Mouse (Mus musculus) embryo, embryonic 11 days (tissue): ENCODE measurements at regions not wholly inside any gene's neighbourhood (a gene's known extent, or its start where the extent isn't known, plus 50 kb on each side); places are given as distances from the start of the nearest gene placed in this dataset.

Experiments
- DNase-seq: peaks from one replicate; pipeline ENCODE4 v3.0.0-alpha.2; 2015

DNA sequence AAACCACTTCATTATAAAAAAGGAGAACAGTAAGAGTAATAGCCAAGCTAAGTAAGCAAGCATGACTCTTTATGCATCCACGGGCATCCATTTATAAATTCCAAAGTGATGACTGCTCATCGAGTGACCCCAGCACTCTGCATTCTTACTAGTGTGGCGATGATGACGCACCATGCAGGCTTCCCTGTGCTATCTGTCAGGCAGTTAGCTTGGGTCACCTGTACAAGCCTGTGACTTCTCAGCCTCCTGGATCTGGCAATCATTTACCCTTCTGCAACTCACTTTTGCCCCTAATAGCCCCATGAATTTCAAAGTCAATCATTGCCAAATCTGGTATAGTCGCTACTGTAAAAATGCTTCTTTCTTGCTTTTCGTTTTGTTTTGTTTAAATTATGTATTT lies 237.3 kb downstream of the Klf5 start:
- no peak for DNase-seq

DNA sequence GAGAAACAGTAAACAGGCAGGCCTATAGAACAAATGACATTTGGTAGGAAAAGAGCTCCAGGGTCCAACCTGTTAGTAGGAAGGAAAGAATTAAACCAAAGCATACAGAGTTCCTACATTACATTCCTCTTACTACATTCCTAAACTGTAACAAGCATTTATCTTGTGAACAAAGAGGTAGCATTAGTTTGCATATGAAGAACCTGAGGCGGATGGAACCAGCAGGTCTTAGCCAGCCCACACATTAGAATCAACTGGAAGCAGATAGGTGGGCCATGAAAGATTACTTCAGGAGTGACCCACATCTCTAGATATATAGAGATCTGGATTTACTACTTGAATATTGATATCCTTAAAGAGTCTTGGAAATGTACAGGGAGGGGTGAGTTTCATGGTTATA lies 238.8 kb downstream of the Klf5 start:
- no peak for DNase-seq

DNA sequence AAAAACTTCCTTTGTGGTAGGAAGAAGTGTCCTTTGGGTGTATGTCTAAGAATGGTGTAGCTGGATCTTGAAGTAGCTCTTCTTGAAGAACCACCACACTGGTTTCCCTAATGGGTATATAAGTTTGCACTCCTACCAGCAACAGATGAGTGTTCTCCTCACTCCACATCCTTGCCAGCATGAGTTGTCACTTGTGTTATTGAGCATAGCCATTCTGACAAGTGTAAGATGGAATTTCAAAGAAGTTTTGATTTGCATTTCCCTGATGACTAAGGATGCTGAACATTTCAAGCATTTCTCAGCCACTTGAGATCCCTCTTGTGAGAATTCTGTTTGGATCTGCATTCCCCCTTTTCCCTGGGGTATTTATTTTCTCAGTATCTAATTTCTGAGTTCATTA lies 243.2 kb downstream of the Klf5 start:
- DNase-seq = no peak

DNA sequence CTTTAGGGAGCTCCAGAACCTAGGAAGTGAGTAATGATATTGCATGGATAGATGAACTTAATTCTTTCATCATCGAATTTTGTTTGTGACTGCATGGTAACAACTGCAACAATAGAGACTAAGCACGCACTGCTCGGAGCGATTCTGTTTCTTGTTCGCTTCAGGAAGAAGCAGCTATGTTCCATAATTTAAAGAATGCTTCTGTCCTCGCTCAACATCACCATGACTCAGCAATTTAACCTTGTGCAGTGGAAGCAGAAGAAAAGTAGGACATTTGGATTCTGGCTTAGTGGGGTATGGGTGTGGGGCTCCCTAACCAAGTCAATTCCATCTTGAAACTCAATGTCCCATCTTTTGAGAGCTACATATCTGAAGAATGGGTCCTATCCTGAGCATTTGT lies 249.4 kb downstream of the Klf5 start:
- no peak for DNase-seq

DNA sequence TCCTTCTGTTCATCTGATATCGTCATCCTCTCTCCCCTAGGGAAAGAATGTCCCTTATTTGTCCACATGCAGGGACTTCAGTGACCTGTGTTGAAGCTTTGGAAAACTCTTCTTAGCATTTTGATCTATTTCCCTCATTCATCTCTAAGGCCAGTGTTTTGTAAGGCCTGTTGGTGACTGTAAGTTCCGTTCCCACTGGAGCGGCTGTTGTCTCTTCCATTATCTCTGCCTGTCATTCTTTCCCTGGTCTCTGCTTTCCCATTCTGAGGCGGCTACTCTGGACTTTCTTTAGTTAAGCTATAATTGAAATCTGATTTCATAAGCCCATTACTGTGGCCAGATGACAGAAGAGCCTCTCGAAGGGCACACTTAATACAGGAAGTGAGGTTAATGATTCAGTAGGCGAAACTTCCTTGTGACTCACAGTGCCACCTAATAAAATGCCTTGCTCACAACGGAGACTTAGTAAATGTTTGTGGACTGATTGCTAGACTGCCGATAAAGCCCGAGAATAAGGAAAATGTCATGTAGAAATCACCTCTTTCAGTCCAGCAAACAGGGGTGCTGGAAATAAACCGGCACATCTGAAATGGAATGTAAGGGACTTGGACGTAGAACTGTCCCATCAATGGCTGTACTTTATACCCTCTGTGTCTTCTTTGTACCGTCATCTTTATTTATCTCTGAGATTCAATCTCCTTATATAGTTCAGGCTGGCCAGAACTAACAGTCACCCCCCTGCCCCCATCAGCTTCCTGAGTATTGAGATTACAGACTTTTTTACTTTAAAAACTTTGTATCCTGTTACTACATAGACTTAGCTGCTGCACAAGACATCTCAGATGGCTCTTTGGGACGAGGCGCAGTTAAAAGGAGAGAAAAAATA lies 250.1 kb downstream of the Klf5 start:
- DNase-seq = no peak

DNA sequence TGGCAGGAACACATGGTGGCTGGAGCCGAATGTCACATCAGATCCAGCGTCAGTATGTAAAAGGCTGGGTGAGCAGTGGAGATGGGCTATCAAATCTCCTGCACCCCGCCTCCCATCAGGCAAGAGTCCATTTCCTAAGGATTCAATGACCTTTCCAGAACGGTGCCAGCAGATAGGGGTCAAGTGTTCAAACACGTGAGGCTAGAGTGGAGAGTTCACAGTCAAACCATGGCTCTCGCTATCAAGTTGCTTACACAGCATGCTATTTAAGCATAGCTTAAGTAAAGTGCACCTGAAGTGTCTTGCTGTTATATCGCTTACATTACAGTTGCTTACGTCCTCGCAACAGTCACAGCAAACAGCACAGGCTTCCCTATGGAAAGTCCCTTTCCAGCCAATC lies 265.5 kb downstream of the Klf5 start:
- DNase-seq = no peak

DNA sequence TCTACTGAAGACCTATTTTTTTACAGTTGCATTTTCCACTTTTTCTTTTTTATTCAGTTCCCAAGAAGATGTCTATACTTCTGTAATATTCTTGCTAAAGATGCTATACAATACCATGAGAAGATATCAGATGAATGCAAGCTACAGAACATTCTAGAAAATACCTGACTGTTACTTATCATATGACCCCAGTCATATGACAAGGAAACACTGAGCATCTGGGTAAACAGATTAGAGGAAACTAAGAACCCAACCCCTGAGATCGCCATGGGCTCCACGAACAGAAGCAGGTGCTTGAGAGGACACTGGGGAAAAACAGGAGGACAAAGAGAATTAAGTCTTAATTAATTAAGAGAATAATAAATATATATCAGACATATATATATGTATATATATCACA lies 275.7 kb downstream of the Klf5 start:
- no peak for DNase-seq

DNA sequence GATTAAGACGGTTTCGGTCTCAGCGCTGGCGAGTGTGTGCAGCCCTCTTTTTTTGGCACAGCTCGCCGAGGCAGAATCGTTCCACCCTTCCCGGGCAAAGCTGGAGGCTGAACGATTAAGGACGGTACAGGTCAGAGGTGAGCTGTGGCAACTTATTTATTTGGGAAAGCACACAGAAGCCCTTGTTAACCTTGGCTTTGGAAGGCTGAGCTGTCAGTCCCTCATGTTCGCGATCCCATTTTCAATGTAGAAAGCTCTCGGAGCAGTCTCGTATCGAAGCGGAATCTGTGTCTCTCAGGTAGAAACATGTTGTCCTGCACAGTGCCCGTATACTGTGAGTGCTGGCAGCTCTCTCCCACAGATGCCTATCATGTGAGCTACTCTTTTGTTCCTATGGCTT lies 280.2 kb downstream of the Klf5 start:
- DNase-seq = peak; percentile 9

DNA sequence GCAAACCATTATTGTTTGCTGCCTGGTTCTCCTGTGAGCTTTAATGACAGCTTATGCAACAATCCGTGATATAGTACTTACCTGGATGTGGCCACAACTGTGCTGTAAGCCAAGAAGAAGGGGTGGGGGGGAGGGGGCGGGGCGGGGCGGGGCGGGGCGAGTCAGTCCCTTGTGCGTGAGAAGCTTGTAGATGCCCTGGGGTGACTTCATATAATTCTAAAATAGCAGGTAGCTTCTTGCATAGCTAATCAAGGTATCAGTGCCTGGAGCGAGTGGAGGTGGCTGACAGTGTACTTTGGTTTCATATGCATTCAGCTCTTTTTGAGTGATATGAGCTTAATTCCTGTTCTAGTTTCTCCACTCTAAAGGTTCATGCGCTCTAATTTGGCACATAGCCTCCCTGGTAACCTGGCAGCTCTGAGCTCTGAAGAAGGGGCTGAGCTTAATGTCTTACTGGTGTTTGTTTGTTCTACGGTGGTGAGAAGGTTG lies 280.8 kb downstream of the Klf5 start:
- no peak for DNase-seq

DNA sequence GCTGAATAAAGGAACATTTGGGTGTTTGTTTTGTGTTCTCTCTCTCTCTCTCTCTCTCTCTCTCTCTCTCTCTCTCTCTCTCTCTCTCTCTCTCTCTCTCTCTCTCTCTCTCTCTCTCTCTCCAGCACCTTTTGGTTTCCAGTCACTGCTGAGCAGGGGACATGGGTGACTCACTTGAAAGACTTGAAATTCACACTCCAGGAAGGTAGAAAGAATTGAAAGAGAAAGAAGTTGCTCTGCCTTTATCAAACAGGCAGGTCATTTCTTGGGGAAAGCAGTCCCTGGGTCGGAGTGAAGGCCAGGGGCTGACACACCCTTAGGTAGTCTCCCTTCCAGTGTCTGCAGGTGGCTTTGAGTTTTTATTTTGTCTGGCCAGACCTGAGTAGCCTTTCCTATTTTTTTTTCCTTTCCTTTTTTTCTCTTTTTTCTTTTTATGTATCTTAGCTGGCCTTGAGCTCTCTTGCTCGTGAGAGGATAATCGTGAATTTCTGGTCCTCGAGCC lies 281.3 kb downstream of the Klf5 start:
- no peak for DNase-seq

DNA sequence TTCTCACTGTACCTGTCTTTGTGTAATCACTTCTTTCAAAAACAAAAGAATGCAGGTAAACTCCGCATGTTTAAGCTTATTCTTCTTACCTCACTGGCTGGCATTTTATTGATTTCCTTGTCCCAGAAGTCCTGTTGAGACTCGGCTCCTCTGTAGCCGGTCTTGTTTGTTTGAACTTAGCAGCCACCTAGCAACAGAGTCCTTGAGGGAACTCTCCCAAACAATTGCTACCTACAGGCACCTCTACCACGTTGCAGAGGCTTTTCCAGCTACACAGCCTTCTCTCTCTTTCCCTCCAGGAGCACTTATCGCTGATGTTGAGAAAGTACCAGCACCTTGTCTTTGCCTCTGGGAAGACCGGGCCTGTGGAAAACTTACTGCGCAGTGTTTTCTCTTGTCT lies 285.7 kb downstream of the Klf5 start:
- DNase-seq = no peak

DNA sequence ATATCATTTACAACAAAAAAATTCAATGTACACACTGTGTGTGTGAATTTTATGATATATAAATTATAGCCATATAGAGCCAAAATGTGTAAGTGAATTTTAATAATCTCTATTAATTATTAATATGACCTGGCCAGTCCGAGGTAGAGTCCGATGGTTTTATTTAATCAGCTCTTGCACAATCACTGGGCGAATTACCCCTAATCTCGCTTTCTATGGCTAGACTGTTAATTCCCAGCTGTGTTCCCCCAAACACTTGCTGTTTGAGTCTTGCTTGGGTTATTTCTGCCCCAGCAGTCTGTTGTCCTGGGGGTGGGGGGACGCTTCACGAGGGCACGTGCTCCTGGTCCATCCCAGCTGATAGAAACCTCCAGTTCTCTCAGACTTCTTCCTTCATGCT lies 287.5 kb downstream of the Klf5 start:
- no peak for DNase-seq

DNA sequence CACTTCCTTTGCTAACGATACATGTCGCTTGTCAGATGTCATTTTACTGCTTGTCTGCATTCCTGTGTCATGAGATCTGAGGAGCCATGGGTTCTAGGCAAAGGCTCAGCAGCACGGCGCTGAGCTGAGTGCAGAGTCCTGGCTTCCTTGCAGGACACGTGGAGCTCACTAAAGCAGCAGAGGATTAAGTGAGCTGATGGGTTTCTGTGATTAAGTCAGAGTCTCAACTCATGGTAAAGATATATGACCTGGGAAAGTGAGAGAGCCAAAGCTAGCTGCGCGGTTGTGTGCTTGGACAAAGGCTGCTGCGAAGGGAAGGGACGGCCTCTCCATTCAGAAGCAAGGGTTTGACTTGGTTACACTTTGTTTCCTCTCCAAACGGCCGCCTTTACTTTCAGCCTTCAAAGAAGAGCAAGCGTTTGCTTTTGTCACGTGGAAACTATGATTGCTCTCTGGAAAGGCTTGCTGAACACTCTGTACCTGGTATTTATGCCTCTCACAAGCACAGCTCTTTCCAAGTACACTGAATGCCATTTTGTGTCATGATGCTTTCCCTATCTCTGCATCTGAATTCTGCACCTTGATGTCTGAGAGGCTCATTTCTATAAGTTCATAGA lies 292.5 kb downstream of the Klf5 start:
- peak; percentile 18 for DNase-seq

DNA sequence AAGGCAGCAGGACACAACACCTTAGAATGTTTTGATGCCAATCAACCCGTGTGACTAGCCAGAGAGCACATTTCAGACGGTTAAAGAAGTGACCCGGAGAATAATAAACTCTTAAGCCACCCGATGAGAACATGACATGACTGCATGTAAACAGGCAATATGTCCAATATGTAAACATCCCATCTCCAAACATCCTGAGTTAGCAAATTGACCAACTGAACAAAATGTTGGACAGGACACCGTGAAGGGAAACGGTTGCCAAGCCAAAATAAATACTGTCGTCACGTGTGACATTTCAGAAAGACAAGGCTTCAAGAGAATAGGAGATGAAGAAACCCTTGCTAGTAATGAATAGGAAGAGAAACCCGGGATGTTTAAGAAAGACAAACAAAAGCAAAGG lies 294.4 kb downstream of the Klf5 start:
- DNase-seq = no peak

DNA sequence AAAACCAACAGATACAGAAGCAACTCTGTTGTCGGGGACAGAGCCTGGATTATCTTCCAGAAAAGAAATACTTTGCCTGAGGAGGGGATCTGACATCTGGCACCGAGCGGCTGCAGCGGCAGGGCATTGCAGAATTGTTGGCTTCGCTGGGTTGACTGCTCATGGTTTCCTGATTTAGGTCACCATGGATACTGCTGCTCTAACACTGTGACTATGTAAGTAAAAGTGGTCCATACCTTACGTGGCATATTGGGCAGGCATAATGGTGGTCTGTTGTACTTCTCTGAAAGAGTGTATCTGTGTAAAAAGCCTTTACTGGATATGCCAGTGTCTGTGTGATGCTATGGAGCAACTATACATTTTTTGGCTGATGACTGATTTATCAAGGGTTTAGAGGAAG lies 295.4 kb downstream of the Klf5 start:
- no peak for DNase-seq

DNA sequence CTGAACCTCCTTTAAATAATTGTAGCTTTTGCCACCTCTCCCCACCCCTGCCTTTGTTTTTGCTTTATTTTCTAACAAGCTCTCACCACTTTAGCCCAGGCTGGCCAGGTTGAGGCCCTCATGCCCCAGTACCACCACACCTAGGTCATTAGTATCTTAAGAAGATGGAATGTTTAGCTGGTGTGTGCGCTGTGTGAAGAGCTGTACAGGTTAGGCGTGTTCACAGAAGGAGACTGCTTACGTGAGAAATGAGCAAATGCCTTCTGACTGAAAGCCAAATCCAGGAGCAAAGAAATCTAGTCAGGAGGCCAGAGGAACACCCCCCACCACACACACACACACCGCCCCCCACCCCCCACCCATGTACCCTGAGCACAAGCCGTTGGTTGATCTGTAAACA lies 303.4 kb downstream of the Klf5 start:
- DNase-seq = no peak

DNA sequence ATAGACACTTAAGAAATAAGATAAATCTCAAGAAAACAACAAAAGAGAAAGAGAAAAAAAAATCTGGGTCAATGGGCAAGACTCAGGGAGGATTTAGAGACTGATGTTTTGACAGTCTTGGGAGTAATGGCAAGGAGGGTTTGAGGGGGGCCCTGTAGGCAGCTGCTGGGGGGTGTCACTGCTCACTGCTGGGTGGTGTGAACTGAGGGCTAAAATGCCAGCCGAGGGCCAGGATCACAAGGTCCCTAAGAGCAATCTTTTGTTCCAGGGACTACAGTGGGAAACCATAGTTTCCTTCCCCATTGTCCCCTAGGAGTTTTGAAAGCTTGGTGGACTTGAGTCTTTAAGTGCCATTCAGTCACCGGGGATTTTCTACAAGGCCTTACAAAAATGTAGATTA lies 304.8 kb downstream of the Klf5 start:
- no peak for DNase-seq

DNA sequence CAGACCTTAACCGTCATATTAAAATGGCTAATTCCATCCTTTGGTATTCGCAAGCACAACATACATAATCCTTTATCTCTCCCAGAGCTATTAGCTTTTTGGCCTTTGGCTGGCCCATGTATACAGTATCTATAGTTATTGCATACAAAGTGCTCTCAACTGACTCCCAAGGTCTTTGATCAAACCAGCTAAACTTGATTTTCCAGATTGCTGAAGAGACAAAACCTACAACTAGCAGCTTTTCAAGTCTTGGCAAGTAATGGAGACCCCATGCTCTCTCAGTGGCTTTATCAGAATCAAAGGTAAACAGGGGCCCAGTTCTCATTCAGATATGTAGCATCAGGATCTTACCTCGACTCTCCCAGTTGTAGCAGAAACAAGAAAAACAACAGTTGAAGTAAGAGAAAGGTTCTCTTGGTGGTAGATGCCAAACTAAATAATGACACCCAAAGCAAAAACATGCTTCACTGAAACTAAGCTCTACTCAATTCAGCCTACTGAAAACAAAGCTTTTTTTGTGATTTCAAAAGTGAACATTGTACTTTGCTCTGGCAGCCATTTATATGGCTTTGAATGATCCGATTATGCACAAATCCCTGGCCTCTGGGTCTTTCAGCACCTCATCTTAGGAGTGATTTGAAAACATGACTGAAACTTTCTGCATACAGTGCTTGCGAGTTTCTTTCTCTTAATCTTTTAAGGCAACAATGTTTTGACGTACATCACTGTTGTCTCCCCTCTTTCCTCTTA lies 307.0 kb downstream of the Klf5 start:
- DNase-seq = no peak

DNA sequence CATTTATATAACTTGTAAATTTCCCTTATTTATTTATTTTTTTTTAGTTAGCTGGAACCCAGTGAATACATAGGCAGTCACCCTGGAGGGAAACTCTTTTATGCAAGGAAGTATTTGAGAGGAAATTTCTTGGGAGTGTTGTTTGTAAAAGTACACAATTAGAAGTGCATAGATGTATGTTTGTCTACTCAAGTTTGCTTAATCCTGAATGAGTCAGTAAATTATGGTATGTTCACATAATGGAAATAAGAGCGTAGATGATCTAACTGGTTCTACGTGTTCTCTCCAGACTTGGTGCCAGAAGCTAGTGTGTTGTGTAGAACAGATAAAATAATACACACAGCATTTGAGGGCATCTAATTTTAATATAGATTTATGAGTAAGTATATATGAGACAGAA lies 310.5 kb downstream of the Klf5 start:
- no peak for DNase-seq

DNA sequence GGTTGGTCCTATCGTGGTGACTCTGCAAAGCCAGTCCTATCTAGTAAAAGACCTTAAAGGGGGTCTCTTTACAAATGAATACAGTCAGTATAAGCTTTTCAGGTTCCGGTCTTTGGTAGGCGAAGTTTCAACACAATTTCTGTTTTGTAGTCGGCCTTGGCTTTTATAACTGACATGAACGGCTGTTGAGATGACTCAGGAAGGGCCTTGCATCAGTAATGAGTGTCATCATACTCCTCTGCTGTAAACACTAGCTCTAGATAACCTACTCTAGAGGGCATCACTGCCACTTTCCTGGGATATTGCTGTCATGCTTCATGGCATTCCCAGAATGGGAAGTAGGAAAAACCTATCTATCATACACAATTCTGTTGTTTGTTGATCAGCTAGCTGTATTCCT lies 312.9 kb downstream of the Klf5 start:
- DNase-seq = no peak

DNA sequence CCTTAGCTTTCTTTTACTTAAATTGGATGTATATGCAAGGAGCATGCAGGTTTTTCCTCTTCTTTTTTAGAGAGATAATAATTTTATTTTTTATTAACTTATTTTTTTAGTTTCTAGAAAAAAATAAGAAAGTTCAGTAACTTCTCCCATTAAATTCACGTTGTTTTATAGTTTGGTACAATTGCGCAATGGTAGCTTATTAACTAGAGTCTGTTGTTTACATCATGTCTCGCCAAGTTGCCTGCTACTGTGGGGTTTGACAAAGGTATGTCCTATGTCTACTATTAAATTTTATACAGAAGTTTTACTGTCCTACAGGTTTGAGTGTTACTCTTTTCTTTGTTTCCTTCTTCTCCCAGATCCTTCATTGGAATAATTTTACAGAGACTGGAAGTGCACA lies 313.6 kb downstream of the Klf5 start:
- no peak for DNase-seq

DNA sequence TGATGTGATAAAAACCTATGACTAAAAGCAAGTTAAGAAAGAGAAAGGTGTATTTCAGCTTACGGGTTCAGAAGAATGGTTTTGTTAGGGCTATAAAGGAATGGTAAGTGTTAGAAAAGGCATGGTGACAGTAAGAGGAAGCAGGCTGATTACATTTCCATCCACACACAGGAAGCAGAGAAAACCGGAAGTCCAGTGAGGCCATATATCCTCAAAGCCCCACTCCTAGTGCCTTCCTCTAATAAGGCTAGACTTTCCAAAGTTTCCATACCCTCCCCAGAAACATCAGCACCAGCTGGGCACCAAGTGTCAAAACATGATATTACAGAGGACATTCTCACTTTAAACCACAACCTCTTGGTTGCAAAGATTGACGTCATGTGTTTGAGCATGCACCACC lies 316.3 kb downstream of the Klf5 start:
- DNase-seq = no peak

DNA sequence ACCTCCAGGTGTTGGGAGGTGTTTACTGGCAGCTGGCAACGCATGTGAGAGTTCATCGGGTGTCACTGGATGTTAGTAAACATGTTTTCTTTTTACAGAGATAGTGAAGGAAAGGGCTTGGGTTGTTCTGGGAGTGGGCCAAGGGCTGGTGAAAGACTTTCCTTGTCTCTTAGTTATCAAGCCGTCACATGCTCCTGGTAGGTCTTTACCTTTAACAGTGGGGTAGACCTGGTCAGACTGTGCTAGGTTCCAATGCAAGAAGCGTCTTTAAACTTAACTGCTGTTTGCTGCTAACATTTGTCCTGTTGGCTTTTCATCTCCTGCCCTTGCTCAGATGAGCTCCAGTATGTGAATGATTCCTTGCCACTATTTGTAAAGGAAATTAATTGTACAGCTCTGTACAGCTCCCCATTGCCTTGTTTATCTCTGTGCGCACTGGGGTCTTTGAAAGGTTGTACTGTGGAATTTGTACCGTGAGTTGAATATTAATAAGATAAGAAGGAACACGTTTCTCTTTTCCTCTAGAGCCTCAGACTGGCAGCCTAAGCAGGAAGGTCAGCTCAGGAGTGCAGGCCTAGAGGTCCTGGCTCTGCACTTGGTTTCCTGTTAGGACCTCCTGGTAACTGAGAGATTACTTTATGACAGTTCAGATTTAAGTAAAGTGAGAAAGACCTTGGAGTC lies 318.3 kb downstream of the Klf5 start:
- DNase-seq = no peak
